Mouse (Mus musculus) mouse trophoblast stem cell (cell line): Measurements from ENCODE around the gene Ccndbp1.
"Not testable (repeated sequence)": the region's sequence is repeated elsewhere in the genome, so short reads cannot be mapped to it uniquely, and the experiment has no call there.

Experiments used
- in situ Hi-C, 2 experiments: fragments of 300-500 bp; cut with MseI, MboI; formaldehyde crosslinking; loops; 2 replicates in 1 of 2; 3 replicates in 1 of 2; pipeline ENCODE4 v1.15.1; 2025

Ccndbp1 gene

DNA sequence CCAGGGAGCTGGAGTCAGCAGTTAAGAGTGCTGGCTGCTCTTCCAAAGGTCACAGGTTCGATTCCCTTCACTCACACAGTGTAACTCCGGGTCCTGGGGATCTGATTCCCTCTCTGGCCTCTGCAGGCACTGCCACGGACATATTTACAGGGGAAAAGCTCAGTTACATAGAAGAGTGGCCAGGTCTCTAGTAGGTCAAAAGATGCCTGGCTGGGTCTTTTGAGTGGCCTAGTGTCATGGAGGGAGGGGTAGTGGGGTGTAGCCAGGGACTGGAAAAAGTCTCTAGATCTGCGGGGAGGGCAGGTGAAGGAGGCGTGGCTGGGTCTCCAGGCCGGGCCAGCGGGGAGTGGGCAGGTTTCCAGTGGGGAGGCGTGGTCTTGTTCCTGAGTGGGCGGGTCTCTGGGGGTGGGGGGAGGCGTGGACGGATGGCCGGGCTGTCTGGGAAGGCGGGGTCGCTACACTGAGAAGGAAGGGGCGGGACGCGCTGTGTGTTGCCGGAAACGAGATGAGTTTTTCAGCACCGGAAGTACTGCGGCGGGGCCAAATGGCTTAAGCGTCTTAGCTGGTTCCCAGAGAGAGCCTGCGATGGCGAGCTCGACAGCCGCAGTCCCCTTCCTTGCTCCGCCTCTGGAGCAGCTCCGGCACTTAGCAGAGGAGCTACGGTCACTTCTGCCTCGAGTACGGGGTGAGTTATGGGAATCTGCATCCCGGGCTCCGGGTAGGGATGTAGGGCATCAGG, at the start of gene Ccndbp1:
TSS of gene Ccndbp1 (plus strand) at position 479 of the 739 bp plus-strand sequence.
- in situ Hi-C loops = no loop called here

- in situ Hi-C loops = no loop called here
Observed at GRCm38 (mm10) chr2:120959363-120959762, 48.8 kb upstream of the Ccndbp1 start.

GRCm38 (mm10) chr2:120959827-120960226, 48.4 kb upstream of the Ccndbp1 start:
- in situ Hi-C loops = no loop called here

GRCm38 (mm10) chr2:120960261-120960660, 47.9 kb upstream of the Ccndbp1 start:
- in situ Hi-C loops = no loop called here

GRCm38 (mm10) chr2:120963110-120963509, 45.1 kb upstream of the Ccndbp1 start:
- in situ Hi-C loops = no loop called here

- in situ Hi-C loops = no loop called here
Observed at GRCm38 (mm10) chr2:120965486-120965885, 42.7 kb upstream of the Ccndbp1 start.

DNA sequence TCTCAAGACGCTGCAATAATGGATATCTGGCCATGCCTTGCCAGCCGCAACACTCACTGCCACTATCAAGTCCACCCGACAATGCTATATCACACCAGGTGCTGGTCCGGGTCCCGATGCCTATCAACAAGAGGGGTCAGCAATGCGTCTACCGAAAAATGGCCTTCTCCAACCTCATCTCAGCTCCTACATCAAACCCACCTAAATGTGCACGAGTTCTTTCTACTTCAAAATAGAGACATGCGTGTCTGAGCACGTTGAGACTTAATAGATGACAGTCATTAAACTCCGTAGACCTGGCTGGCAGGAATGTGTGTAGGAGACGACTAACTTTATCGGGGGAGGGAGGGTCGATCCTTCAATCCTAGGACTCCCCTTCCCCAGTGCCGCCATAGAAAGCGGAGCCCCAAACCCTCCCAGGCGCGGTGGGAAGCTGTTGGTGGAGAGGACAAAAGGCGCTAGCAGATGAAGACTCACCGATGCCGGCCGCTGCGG, 38.1 kb upstream of the Ccndbp1 start:
- in situ Hi-C loops = no loop called here

DNA sequence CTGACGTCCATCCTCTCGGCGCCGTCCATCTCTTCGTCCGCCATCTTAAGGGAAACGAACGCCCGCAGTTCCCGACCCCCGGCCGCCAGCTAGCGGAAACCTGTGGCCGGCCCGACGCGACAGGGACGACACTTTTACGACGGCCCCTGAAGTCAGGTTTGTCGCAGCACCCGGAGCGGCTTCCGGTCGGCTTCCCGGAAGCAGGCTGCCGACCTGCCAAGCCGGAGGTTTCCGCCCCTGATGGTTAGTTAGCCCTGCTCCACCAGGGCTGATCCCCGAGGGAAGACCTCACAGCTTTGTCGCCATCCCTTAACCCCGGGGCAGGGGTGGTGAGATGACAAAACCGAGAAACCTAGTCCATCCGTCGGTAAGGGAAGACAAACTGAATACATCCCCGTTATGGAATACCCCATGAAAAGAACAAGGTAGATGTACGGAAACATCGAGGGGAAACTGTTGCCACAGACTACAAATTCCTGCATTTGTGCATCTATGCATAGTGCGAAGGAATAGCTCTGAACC, 37.6 kb upstream of the Ccndbp1 start, which contains the start of gene Ubr1:
TSS of gene Ubr1 (minus strand) at position 157 of the 522 bp plus-strand sequence.
- in situ Hi-C loops = no loop called here

DNA sequence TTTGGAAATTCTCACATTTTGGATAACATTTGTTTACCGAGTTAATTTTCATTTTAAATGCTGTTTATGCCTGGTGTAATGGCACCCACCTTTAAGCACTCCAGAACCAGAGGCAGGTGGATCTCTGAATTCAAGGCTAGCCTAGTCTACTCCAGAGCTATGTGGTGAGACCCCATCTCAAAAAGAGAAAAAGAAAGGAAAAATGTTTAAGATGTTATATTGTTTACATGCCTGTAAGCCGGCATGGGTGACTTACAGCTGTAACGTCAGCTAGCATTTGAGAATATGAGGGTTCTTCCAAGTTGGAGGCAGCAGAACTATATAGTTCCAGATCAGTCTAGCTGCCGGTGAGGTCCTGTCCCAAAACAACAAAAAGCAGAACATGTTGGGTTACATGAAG, 36.4 kb upstream of the Ccndbp1 start:
- in situ Hi-C loops = no loop called here

GRCm38 (mm10) chr2:120972257-120972656, 35.9 kb upstream of the Ccndbp1 start:
- in situ Hi-C loops = not testable (repeated sequence)

- in situ Hi-C loops = no loop called here
Observed at GRCm38 (mm10) chr2:120972964-120973363, 35.2 kb upstream of the Ccndbp1 start.

DNA sequence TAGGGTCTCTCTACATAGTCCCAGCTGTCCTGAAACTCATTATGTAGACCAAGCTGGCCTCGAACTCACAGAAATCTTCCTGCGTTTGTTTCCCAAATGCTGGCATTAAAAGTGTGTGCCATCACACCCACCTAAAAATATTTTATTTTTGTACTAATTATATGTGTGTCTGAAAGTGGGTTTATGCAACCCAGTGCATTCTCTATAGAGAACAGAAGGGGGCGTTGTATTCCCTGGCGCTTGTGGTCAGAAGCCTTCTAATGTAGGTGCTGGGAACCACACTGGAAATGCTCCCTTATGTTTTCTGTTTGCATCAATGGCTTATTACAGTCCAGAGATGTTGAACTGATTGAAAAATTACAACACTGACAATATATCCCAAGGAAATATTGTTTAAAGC, 31.9 kb upstream of the Ccndbp1 start:
- in situ Hi-C loops = no loop called here

GRCm38 (mm10) chr2:120976990-120977925, 30.9 kb upstream of the Ccndbp1 start, which contains the start of gene Tmem62:
Tmem62 (plus strand) TSS chr2:120977017.
- in situ Hi-C loops = no loop called here

DNA sequence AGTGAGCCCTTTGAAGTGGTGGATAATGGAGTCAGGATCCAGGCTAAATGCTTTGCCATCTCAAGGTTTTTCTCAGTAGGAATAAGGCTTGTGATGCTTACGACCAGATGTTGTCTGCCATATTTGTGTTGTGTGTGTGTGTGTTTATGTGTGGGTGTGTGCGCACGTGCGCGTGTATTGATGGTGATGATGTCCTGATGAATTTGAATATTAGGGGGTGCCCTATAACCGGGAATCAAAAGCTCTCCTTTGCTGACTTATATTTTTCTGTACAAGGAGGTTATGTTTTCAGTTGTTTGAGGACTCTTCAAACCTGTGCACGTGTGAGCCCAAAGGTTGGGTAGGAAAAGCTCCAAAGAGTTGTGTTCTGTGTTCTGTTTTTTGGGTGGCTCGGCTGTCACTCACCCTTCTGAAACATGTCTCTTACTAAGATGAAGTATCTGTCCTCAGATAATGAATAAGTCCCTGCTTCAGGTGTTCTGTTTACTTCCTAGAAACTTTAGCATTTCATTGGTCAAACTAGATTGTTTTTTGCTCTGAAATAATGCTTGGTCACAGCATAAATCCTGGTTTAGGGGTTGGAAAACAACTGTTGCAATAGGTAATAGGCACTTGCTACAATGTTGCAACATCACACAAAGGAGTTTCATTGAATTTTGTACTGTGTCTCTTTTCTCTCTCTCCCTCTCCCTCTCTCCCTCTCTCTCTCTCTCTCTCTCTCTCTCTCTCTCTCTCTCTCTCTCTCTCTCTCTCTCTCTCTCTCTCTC, 30.1 kb upstream of the Ccndbp1 start:
- in situ Hi-C loops = no loop called here

- in situ Hi-C loops = no loop called here
Observed at GRCm38 (mm10) chr2:120978693-120979037, 29.5 kb upstream of the Ccndbp1 start.

DNA sequence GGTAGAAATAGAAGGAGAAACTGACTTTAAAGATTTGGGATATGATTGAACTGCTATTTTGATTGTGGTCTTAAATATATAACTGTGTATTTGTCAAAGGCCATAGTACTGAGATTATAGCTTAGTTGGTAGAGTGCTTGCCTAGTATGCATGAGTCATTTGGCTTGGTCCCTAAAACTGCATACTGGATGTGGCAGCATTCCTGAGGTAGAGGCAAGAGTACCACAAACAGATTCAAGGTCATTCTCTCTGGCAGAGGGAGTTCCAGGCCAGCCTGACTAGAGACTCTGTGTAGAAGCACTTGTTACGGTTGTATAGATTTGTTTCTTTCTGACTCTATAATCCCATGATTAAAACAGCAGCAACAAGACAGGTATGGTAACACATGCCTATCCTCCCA, 28.4 kb upstream of the Ccndbp1 start:
- in situ Hi-C loops = loop anchor here in 1 of 2 experiments (10.0 kb wide), 1 partner anchor 115 kb away; no protein-coding TSS in a partner anchor

DNA sequence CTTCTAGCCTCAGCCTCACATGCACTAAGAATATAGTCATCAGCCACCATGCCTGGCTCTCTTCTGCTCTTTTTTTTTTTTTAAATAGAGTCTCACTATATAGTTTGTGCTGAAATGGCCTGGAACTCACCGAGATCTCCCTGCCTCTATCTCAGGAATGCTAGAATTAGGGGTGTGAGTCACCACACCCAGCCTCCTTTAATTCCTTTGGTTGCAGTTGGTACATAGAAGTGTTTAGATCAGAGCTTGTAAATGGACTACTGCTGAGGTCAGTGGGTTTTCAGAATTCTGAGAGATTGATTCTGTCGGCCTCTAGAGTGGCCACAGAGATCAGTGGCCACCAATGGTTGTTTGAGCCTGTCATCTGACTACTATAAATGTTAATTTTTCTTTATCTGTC, 27.3 kb upstream of the Ccndbp1 start:
- in situ Hi-C loops = loop anchor here in 1 of 2 experiments (10.0 kb wide), 1 partner anchor 114 kb away; no protein-coding TSS in a partner anchor

GRCm38 (mm10) chr2:120983611-120984010, 24.6 kb upstream of the Ccndbp1 start:
- in situ Hi-C loops = loop anchor here in 1 of 2 experiments (10.0 kb wide), 1 partner anchor 111 kb away; no protein-coding TSS in a partner anchor

DNA sequence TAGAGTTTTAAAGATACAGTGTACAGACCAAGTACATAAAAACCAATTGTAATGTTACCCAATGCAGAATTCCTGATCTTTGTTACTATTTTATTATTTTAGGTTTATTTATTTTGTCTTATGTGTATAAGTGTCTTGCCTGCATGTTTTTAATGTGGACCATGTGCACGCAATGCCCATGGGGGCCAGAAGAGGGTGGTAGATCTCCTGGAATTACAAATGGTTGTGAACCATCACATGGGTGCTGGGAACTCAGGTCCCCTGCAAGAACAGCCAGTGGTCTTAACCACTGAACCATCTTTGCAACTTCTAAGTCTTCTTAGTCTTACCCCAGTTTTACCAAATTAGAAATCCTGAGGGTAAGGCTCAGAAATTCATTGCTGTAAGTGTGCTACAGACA, 23.0 kb upstream of the Ccndbp1 start:
- in situ Hi-C loops = loop anchor here in 1 of 2 experiments (10.0 kb wide), 1 partner anchor 110 kb away; no protein-coding TSS in a partner anchor

DNA sequence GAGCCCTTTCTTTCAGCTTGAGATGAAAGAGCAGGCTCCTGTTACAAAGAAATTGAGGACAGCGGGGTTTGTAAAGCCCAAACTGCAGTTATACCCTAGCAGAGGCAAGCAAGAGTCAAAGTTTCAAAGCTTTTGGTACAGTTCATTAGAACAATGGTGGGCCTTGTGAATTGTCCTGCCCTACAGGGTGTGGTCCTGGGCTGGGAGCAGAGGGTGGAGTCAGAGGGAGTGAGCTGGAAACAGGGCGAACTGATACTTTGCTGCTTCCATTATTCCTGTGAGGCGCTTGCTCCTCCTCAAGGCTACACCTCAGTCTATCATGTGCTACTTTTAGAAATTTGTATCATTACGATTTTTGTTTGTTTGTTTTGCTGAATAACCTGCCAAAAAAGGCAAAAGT, 17.0 kb upstream of the Ccndbp1 start:
- in situ Hi-C loops = no loop called here

GRCm38 (mm10) chr2:120996607-120997006, 11.6 kb upstream of the Ccndbp1 start:
- in situ Hi-C loops = not testable (repeated sequence)
